Mouse (Mus musculus) c-Kit-positive CD71-positive TER-119-positive erythroid progenitor cells, embryonic 14.5 days (primary cell): ENCODE data around the gene Traf3ip3.

Experiments
- DNase-seq: peaks from one replicate; pipeline ENCODE4 v3.0.0-alpha.2; 2013; ENCODE audit warnings: low spot score

The Traf3ip3 gene

GRCm38 (mm10) chr1:193159613-193160012 lies 41.9 kb downstream of the Traf3ip3 start:
- no peak for DNase-seq

GRCm38 (mm10) chr1:193159163-193159562 lies 42.3 kb downstream of the Traf3ip3 start:
- DNase-seq = no peak

- DNase-seq = no peak
Observed at GRCm38 (mm10) chr1:193157111-193157492, 44.4 kb downstream of the Traf3ip3 start.

- DNase-seq = no peak
Observed at GRCm38 (mm10) chr1:193156316-193157110, 45.0 kb downstream of the Traf3ip3 start.

GRCm38 (mm10) chr1:193153561-193153960 lies 47.9 kb downstream of the Traf3ip3 start:
- DNase-seq = no peak

- no peak for DNase-seq
Observed at GRCm38 (mm10) chr1:193152872-193153271, 48.6 kb downstream of the Traf3ip3 start, which contains the start of gene Irf6. Gene Irf6 (plus strand): TSS chr1:193153111.

GRCm38 (mm10) chr1:193151134-193151533 lies 50.4 kb downstream of the Traf3ip3 start:
- no peak for DNase-seq

GRCm38 (mm10) chr1:193149231-193149630 lies 52.3 kb downstream of the Traf3ip3 start:
- DNase-seq = no peak

GRCm38 (mm10) chr1:193146416-193146815 lies 55.1 kb downstream of the Traf3ip3 start:
- DNase-seq = no peak

GRCm38 (mm10) chr1:193145101-193145500 lies 56.4 kb downstream of the Traf3ip3 start:
- no peak for DNase-seq

GRCm38 (mm10) chr1:193144516-193144915 lies 57.0 kb downstream of the Traf3ip3 start:
- DNase-seq = no peak

- DNase-seq = no peak
Observed at GRCm38 (mm10) chr1:193142517-193143062, 58.9 kb downstream of the Traf3ip3 start.

- no peak for DNase-seq
Observed at GRCm38 (mm10) chr1:193141118-193141517, 60.4 kb downstream of the Traf3ip3 start.

GRCm38 (mm10) chr1:193138669-193139068 lies 62.8 kb downstream of the Traf3ip3 start:
- no peak for DNase-seq

GRCm38 (mm10) chr1:193138087-193138486 lies 63.4 kb downstream of the Traf3ip3 start:
- DNase-seq = no peak

- DNase-seq = peak; percentile 40
Observed at GRCm38 (mm10) chr1:193133726-193134125, 67.8 kb downstream of the Traf3ip3 start.

- DNase-seq = no peak
Observed at GRCm38 (mm10) chr1:193132385-193132784, 69.1 kb downstream of the Traf3ip3 start.

- DNase-seq = no peak
Observed at GRCm38 (mm10) chr1:193131311-193131948, 70.1 kb downstream of the Traf3ip3 start.

- DNase-seq = no peak
Observed at GRCm38 (mm10) chr1:193130839-193131238, 70.7 kb downstream of the Traf3ip3 start.

- no peak for DNase-seq
Observed at GRCm38 (mm10) chr1:193130456-193130825, 71.1 kb downstream of the Traf3ip3 start.

- DNase-seq = peak; percentile 99
Observed at GRCm38 (mm10) chr1:193129786-193130455, 71.6 kb downstream of the Traf3ip3 start, which contains the start of gene Diexf. Gene Diexf (minus strand): TSS chr1:193130272.

- DNase-seq = peak; percentile 5
Observed at GRCm38 (mm10) chr1:193129321-193129720, 72.2 kb downstream of the Traf3ip3 start.
